Mouse (Mus musculus) 416B (cell line): ENCODE results near the gene Map3k7.
A peak's percentile ranks its signal among the peaks of the same experiment; 100 is the strongest.
"Not testable (repeated sequence)": the region's sequence is repeated elsewhere in the genome, so short reads cannot be mapped to it uniquely, and the experiment has no call there.

Source experiments
- DNase-seq: peaks from one replicate; pipeline ENCODE4 v3.0.0; 2011; ENCODE audit warnings: low read depth

Gene Map3k7

GRCm38 (mm10) chr4:31993386-31993785, 29.5 kb downstream of the Map3k7 start:
- peak; percentile 32 for DNase-seq

GRCm38 (mm10) chr4:31993865-31994264, 30.0 kb downstream of the Map3k7 start:
- no peak for DNase-seq

- no peak for DNase-seq
Measured at GRCm38 (mm10) chr4:32001498-32001897, 37.6 kb downstream of the Map3k7 start.

GRCm38 (mm10) chr4:32004773-32005591, 41.1 kb downstream of the Map3k7 start:
- peak; percentile 74 for DNase-seq

GRCm38 (mm10) chr4:32007174-32007573, 43.3 kb downstream of the Map3k7 start:
- DNase-seq, result no peak

- no peak for DNase-seq
Measured at GRCm38 (mm10) chr4:32008095-32008494, 44.2 kb downstream of the Map3k7 start.

- DNase-seq, result no peak
Measured at GRCm38 (mm10) chr4:32010808-32011207, 46.9 kb downstream of the Map3k7 start.

- no peak for DNase-seq
Measured at GRCm38 (mm10) chr4:32011218-32011973, 47.5 kb downstream of the Map3k7 start.

GRCm38 (mm10) chr4:32021131-32021530, 57.2 kb downstream of the Map3k7 start:
- DNase-seq, result no peak

GRCm38 (mm10) chr4:32022321-32022720, 58.4 kb downstream of the Map3k7 start:
- DNase-seq, result peak; percentile 36

GRCm38 (mm10) chr4:32024170-32024569, 60.3 kb downstream of the Map3k7 start:
- DNase-seq, result not testable (repeated sequence)

GRCm38 (mm10) chr4:32025105-32025504, 61.2 kb downstream of the Map3k7 start:
- no peak for DNase-seq

GRCm38 (mm10) chr4:32027094-32027493, 63.2 kb downstream of the Map3k7 start:
- no peak for DNase-seq

GRCm38 (mm10) chr4:32037267-32037666, 73.4 kb downstream of the Map3k7 start:
- DNase-seq, result no peak

GRCm38 (mm10) chr4:32041741-32042452, 78.0 kb downstream of the Map3k7 start:
- no peak for DNase-seq

- no peak for DNase-seq
Measured at GRCm38 (mm10) chr4:32045234-32045633, 81.3 kb downstream of the Map3k7 start.

- no peak for DNase-seq
Measured at GRCm38 (mm10) chr4:32049824-32050223, 85.9 kb downstream of the Map3k7 start.

- DNase-seq, result no peak
Measured at GRCm38 (mm10) chr4:32053171-32053570, 89.3 kb downstream of the Map3k7 start.

- DNase-seq, result peak; percentile 83
Measured at GRCm38 (mm10) chr4:32055151-32056052, 91.5 kb downstream of the Map3k7 start.

GRCm38 (mm10) chr4:32056441-32056840, 92.5 kb downstream of the Map3k7 start:
- no peak for DNase-seq

- peak; percentile 60 for DNase-seq
Measured at GRCm38 (mm10) chr4:32057102-32057501, 93.2 kb downstream of the Map3k7 start.
